Mouse (Mus musculus): Measurements from ENCODE around the gene Snapin.

DNA sequence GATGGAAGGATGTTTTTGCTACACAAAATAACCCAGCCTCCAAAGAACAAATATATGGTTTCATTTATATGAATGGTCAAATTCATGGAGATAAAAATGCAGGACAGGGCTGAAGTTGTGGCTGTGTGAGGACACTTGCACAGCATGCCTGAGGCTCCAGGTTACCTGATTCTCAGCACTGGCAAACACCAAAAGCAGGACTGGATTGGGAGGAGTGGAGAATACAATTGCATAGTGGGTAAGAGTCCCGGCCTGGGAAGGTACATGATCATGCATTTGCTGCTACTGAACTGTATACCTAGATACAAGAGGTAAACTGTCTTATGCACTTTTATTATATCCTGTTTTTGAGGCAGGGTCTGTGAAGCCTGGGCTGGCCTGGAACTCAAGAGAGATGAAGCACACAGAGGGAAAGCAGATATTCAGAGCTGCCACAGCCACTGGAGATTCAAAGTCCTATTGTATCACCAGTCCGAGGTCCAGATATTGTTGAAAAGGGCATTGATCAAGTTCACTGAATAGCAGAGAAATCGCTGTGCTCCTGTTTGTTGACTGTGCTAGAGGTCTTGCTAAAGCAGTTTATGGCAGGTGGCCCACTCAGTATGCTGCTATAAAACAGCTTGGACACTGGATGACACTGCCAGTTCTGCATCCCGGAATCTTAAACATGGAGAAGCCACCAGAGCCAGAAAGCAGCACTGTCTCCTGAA is 3.2 kb upstream of the Snapin start:
- no peak for TF ChIP-seq USF1 (IDR thresholded peaks at IDR 0.05; ENCODE audit: low read depth, low read length)
- TF ChIP-seq CTCF (conservative IDR thresholded peaks at IDR 0.05 in 1 of 2, IDR thresholded peaks at IDR 0.05 in 1 of 2; ENCODE audit: low read depth in 2 of 2, low read length in 2 of 2), result no peak
- TF ChIP-seq POLR2A (IDR thresholded peaks at IDR 0.05; ENCODE audit: low read depth, low read length), result no peak
- no peak for TF ChIP-seq JUND (conservative IDR thresholded peaks at IDR 0.05; ENCODE audit: low read depth, low read length)
- TF ChIP-seq POLR2AphosphoS2 (IDR thresholded peaks at IDR 0.05; ENCODE audit: low read depth, low read length), result no peak
- TF ChIP-seq MAFK (IDR thresholded peaks at IDR 0.05; ENCODE audit: insufficient replicate concordance, low read length), result no peak
- no peak for TF ChIP-seq TCF12 (IDR thresholded peaks at IDR 0.05; ENCODE audit: low read depth, low read length)
